Mouse (Mus musculus) MN1 (cell line): ENCODE measurements around the gene Trmt61a.
"Not testable (repeated sequence)": the region's sequence is repeated elsewhere in the genome, so short reads cannot be mapped to it uniquely, and the experiment has no call there.

Source experiments
- DNase-seq: peaks from one replicate; pipeline ENCODE4 v3.0.0-alpha.2; 2016; ENCODE audit warnings: low spot score

Gene Trmt61a

GRCm38 (mm10) chr12:111677882-111678669 is at the start of gene Trmt61a:
Trmt61a (plus strand) TSS chr12:111678105.
- DNase-seq = peak; percentile 92

- peak; percentile 34 for DNase-seq
Measured at GRCm38 (mm10) chr12:111648061-111648645, 29.8 kb upstream of the Trmt61a start.

GRCm38 (mm10) chr12:111652953-111653352 is 25.0 kb upstream of the Trmt61a start:
- DNase-seq = no peak

- DNase-seq = peak; percentile 56
Measured at GRCm38 (mm10) chr12:111653434-111653833, 24.5 kb upstream of the Trmt61a start.

- DNase-seq = no peak
Measured at GRCm38 (mm10) chr12:111655695-111656094, 22.2 kb upstream of the Trmt61a start.

GRCm38 (mm10) chr12:111659331-111659730 is 18.6 kb upstream of the Trmt61a start:
- no peak for DNase-seq

GRCm38 (mm10) chr12:111660628-111661027 is 17.3 kb upstream of the Trmt61a start:
- DNase-seq = no peak

- DNase-seq = not testable (repeated sequence)
Measured at GRCm38 (mm10) chr12:111661554-111661953, 16.4 kb upstream of the Trmt61a start.

GRCm38 (mm10) chr12:111663228-111664143 is 14.4 kb upstream of the Trmt61a start:
- DNase-seq = no peak

- DNase-seq = no peak
Measured at GRCm38 (mm10) chr12:111664144-111664634, 13.7 kb upstream of the Trmt61a start.

GRCm38 (mm10) chr12:111665041-111665880 is 12.6 kb upstream of the Trmt61a start:
- DNase-seq = no peak

GRCm38 (mm10) chr12:111666380-111666779 is 11.5 kb upstream of the Trmt61a start:
- DNase-seq = no peak

- no peak for DNase-seq
Measured at GRCm38 (mm10) chr12:111667421-111667820, 10.5 kb upstream of the Trmt61a start.

- peak; percentile 93 for DNase-seq
Measured at GRCm38 (mm10) chr12:111668457-111668912, 9.4 kb upstream of the Trmt61a start.

GRCm38 (mm10) chr12:111669000-111669788 is 8.7 kb upstream of the Trmt61a start:
- DNase-seq = peak; percentile 21

- no peak for DNase-seq
Measured at GRCm38 (mm10) chr12:111669961-111670360, 7.9 kb upstream of the Trmt61a start.

- no peak for DNase-seq
Measured at GRCm38 (mm10) chr12:111670371-111670971, 7.4 kb upstream of the Trmt61a start.

- no peak for DNase-seq
Measured at GRCm38 (mm10) chr12:111670976-111671375, 6.9 kb upstream of the Trmt61a start.

- no peak for DNase-seq
Measured at GRCm38 (mm10) chr12:111671431-111671902, 6.4 kb upstream of the Trmt61a start.

- no peak for DNase-seq
Measured at GRCm38 (mm10) chr12:111672176-111672575, 5.7 kb upstream of the Trmt61a start, which contains the start of gene Ckb. Ckb (minus strand) TSS chr12:111672338.
